Mouse (Mus musculus) small intestine, adult 2 months (tissue): ENCODE data around the gene Apol7e.
"Not testable (repeated sequence)": the region's sequence is repeated elsewhere in the genome, so short reads cannot be mapped to it uniquely, and the experiment has no call there.

ENCODE experiments used
- CTCF ChIP-seq: fragments of 200-500 bp; IDR thresholded peaks from 2 replicates; pipeline ENCODE4 v1.5.1; 2012; ENCODE audit warnings: low read depth, mild to moderate bottlenecking, control low read depth, inconsistent platforms, low read length, moderate library complexity, mixed read lengths; ENCODE audit not compliant: insufficient replicate concordance, insufficient read length; ENCODE audit errors: extremely low read depth
- POLR2A ChIP-seq: fragments of 200-500 bp; IDR thresholded peaks from 2 replicates; pipeline ENCODE4 v1.6.1; 2012; ENCODE audit warnings: low read depth, mild to moderate bottlenecking, control low read depth, inconsistent platforms, low read length, moderate library complexity

- TF ChIP-seq CTCF, POLR2A: not testable (repeated sequence)
Observed at GRCm38 (mm10) chr15:77727745-77728144, 29.1 kb downstream of the Apol7e start.
